Mouse (Mus musculus) kidney, postnatal 4 days (tissue): ENCODE measurements around the gene Olfr1249.
"Not testable (repeated sequence)": the region's sequence is repeated elsewhere in the genome, so short reads cannot be mapped to it uniquely, and the experiment has no call there.

ENCODE experiments used
- DNase-seq, 2 experiments: peaks; one replicate each; pipeline ENCODE4 v3.0.0; 2021; ENCODE audit warnings: mixed read lengths in 2 of 2

Olfr1249 gene

DNA sequence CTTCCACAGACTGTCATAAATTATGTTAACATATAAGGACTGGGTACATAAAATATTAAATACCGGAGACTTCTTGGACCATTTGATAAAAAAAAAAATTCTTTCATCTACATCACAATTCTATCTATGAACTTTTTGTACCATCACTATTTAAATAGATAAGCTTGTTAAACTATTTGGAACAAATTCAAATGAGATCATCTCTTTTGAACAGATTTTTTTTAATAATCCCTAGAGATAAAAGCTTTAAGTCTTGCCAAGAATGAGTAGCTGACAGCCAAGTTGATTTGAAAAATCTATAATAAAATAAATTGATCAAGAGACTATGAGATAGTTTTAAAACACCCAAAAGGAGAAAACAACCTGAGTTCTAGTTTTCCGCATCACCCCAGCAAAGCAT lies at the start of gene Olfr1249:
Olfr1249 (minus strand) TSS at position 101 of the 400 bp plus-strand sequence.
- no peak for DNase-seq

DNA sequence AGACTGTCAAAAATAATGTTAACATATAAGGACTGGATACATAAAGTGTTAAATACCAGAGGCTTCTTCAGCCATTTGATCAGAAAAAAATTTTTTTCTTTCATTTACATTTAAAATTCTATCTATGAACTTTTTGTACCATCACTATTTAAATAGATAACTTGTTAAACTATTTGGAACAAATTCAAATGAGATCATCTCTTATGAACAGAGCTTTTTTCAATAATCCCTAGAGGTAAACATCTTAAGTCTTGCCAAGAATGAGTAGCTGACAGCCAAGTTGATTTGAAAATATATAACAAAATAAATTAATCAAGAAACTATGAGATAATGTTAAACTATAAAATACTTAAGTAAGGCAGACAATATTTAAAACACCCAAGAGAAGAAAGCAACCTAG lies 37.1 kb upstream of the Olfr1249 start, which contains the start of gene Olfr1251:
Olfr1251 (minus strand) TSS at position 101 of the 400 bp plus-strand sequence.
- no peak for DNase-seq

DNA sequence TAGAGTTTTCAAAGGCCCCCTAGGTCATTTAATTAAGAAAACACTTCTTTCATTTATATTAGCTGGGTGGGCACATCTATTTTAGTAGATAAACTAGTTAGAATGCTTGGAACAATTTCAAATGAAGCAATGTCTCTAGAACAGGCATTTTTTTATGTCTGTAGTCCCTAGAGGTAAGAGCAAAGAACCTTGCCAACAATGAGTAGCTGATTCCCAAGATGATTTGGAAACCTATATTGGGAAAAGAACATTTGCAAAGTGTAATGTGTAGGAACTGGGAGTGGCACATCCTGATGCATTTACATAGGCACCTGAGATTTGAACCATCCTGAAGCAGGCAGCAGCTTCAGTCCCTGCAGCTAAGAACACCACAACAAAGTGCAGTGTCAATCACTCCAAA lies 26.6 kb upstream of the Olfr1249 start, which contains the start of gene Olfr1250:
Olfr1250 (minus strand) TSS at position 101 of the 400 bp plus-strand sequence.
- no peak for DNase-seq

DNA sequence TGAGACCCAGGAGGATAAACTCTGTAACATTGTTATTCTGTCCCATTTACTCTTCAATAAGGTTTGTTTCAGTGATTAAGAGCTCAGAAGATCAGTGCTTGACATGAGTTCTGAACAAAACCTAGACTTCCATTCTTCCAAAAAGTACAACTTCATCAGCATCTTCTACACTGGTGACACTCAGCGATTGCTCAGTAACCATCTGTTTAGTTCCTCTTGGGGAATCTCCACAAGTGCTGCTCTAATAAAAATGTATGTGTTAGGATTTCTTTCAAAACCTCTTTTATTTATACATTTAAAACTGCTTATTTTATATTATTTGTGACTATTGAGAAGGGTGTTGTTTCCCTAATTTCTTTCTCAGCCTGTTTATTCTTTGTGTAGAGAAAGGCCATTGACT lies 16.6 kb downstream of the Olfr1249 start, which contains the start of gene Olfr1248:
Olfr1248 (minus strand) TSS at position 101 of the 400 bp plus-strand sequence.
- DNase-seq = not testable (repeated sequence)

DNA sequence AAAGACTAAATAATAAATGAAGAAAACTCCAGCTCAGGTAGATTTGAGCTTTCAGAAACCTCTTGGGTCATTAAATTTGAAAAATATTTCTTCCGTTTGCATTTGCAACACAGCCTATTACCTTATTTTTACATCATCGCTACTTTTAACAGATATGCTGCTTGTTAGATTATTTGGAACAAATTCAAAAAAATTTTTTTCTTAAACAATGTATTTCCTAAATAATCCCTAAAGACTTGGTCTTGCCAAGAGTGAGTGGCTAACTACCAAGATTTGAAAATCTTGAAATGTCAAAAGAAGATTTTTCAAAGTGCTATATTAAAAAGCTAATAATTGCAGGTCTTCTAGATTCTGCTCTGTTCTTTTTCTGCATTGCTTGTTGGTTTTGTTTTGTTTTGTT lies 20.8 kb downstream of the Olfr1249 start, which contains the start of gene Olfr1247:
Olfr1247 (minus strand) TSS at position 101 of the 400 bp plus-strand sequence.
- DNase-seq = no peak

DNA sequence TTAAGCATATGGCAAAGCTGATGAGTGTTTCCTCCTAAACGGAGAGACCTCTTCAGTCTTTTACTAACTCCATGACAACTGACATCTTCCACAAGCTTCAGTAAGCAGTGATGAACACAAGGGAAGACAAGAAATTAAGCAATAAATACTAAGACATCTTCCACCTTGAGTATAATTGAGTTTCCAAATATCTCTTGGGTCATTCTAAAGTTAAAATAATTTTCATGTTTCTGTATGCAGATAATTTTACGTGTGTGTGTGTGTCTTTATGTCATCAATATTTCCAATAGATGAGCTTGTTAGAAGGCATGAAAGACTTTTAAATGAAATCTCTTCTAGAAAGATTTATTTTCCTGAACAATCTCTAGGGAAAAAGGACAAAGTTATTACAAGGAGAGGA lies 41.7 kb downstream of the Olfr1249 start, which contains the start of gene Olfr1246:
Olfr1246 (minus strand) TSS at position 101 of the 400 bp plus-strand sequence.
- DNase-seq = no peak
